Mouse (Mus musculus) bone marrow, adult 2 months (tissue): ENCODE results near the gene Mogat2.

Experiments used
- CTCF ChIP-seq: fragments of 200-500 bp; IDR thresholded peaks from 2 replicates; pipeline ENCODE4 v1.5.1; 2011; ENCODE audit warnings: low read length, control low read depth; ENCODE audit not compliant: control insufficient read depth, insufficient read depth
- POLR2A ChIP-seq: fragments of 200-500 bp; IDR thresholded peaks from 2 replicates; pipeline ENCODE4 v1.6.1; 2011; ENCODE audit warnings: low read depth, mild to moderate bottlenecking, control low read depth, low read length, borderline replicate concordance; ENCODE audit not compliant: control insufficient read depth

DNA sequence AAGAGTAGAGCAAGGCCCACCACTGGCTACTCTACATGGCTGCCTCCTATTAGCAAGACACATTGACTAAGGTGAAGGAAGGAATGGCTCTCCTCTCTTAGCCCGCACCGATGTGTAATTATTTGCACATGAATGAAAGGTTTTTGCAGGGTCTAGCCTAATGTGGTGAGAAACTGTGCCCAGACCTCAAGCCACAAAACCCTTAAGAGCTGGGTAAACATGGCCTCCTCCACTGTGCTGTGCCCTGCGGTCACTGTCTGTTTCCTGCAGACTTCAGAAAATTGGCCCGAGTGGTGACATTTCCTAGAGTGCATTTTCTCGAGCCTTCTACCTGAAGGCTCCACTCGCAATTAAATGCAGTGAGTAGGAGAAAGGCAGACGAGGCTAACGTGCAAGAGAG is 39.9 kb upstream of the Mogat2 start:
- no peak for TF ChIP-seq CTCF
- TF ChIP-seq POLR2A: no peak
